Mouse (Mus musculus) erythroblast, embryonic 14.5 days (primary cell): Measurements from ENCODE around the gene Capn11. TPM values are rescaled to one million over a fixed set of nuclear protein-coding genes. Genes with fewer than 3 reads are reported as not detected.
"Not testable (repeated sequence)": the region's sequence is repeated elsewhere in the genome, so short reads cannot be mapped to it uniquely, and the experiment has no call there.

Source experiments
- H3K27me3 ChIP-seq: 2 replicates; pipeline ENCODE4 v1.6.1; 2012; ENCODE audit warnings: inconsistent platforms; ENCODE audit not compliant: control insufficient read depth
- H3K36me3 ChIP-seq: 2 replicates; pipeline ENCODE4 v1.6.1; 2012; ENCODE audit warnings: mild to moderate bottlenecking, inconsistent platforms; ENCODE audit not compliant: control insufficient read depth
- H3K4me1 ChIP-seq: 2 replicates; pipeline ENCODE4 v1.6.1; 2012; ENCODE audit warnings: inconsistent platforms; ENCODE audit not compliant: control insufficient read depth
- H3K4me3 ChIP-seq: replicated peaks from 2 replicates; pipeline ENCODE3; 2012; ENCODE audit warnings: moderate library complexity, mild to moderate bottlenecking, inconsistent platforms
- H3K9me3 ChIP-seq: 2 replicates; pipeline ENCODE4 v1.6.1; 2012; ENCODE audit warnings: low read length, inconsistent platforms, mixed read lengths; ENCODE audit not compliant: control insufficient read depth
- GATA1 ChIP-seq: IDR thresholded peaks from 2 replicates; pipeline ENCODE4 v1.6.1; 2012; ENCODE audit warnings: low read length, inconsistent platforms, mixed read lengths
- TAL1 ChIP-seq: IDR thresholded peaks from 3 replicates; pipeline ENCODE4 v1.6.1; 2012; ENCODE audit warnings: low read length, inconsistent platforms, mixed read lengths
- polyA plus RNA-seq: library from polyadenylated mRNA; stranded (reverse); fragments of >175 nt; gene quantifications from 2 replicates; pipeline ENCODE4 v1.2.3, GENCODE M21; 2012

The Capn11 gene
- polyA plus RNA-seq, 1 experiment: not detected

GRCm38 (mm10) chr17:45634033-45634432, 25.1 kb downstream of the Capn11 start:
- H3K9me3 ChIP-seq: no peaks in the 10 kb centered on the region
- no peak overlapping the region for H3K4me3 ChIP-seq
- peaks cover 23% of the 10 kb centered on the region for H3K4me1 ChIP-seq
- H3K27me3 ChIP-seq: peaks cover 30% of the 10 kb centered on the region
- TF ChIP-seq GATA1: no peak
- TF ChIP-seq TAL1: no peak
- H3K36me3 ChIP-seq: no peaks in the 10 kb centered on the region

- no peak for TF ChIP-seq GATA1
- TF ChIP-seq TAL1: no peak
- Histone ChIP-seq H3K4me3 (no peak overlapping the region), H3K27me3 (peaks cover 41% of the 10 kb centered on the region), H3K4me1 (peaks cover 34% of the 10 kb centered on the region), H3K9me3 (no peaks in the 10 kb centered on the region), H3K36me3 (no peaks in the 10 kb centered on the region)
These were observed 27.2 kb downstream of the Capn11 start for GRCm38 (mm10) chr17:45631940-45632339.

- H3K27me3 ChIP-seq: peaks cover 41% of the 10 kb centered on the region
- H3K4me1 ChIP-seq: peaks cover 40% of the 10 kb centered on the region
- no peak for TF ChIP-seq TAL1
- TF ChIP-seq GATA1: no peak
- H3K36me3 ChIP-seq: no peaks in the 10 kb centered on the region
- no peak overlapping the region for H3K4me3 ChIP-seq
- H3K9me3 ChIP-seq: no peaks in the 10 kb centered on the region
These were observed 28.1 kb downstream of the Capn11 start for GRCm38 (mm10) chr17:45630992-45631391.

- Histone ChIP-seq H3K4me1 (peaks cover 40% of the 10 kb centered on the region), H3K9me3 (no peaks in the 10 kb centered on the region), H3K36me3 (no peaks in the 10 kb centered on the region), H3K27me3 (peaks cover 41% of the 10 kb centered on the region), H3K4me3 (peak overlapping the region; percentile 50)
- TF ChIP-seq TAL1 (no peak), GATA1 (no peak)
These were observed 29.0 kb downstream of the Capn11 start for GRCm38 (mm10) chr17:45629861-45630694.

GRCm38 (mm10) chr17:45628885-45629855, 30.0 kb downstream of the Capn11 start:
- TF ChIP-seq GATA1: no peak
- TF ChIP-seq TAL1: no peak
- Histone ChIP-seq H3K9me3 (no peaks in the 10 kb centered on the region), H3K4me1 (peaks cover 40% of the 10 kb centered on the region), H3K4me3 (no peak overlapping the region), H3K27me3 (peaks cover 41% of the 10 kb centered on the region), H3K36me3 (no peaks in the 10 kb centered on the region)

GRCm38 (mm10) chr17:45628160-45628559, 31.0 kb downstream of the Capn11 start:
- no peaks in the 10 kb centered on the region for H3K36me3 ChIP-seq
- TF ChIP-seq TAL1 (no peak), GATA1 (no peak)
- peaks cover 40% of the 10 kb centered on the region for H3K4me1 ChIP-seq
- H3K9me3 ChIP-seq: no peaks in the 10 kb centered on the region
- H3K4me3 ChIP-seq: no peak overlapping the region
- peaks cover 41% of the 10 kb centered on the region for H3K27me3 ChIP-seq

GRCm38 (mm10) chr17:45626577-45627134, 32.5 kb downstream of the Capn11 start:
- Histone ChIP-seq H3K4me1 (peaks cover 40% of the 10 kb centered on the region), H3K36me3 (no peaks in the 10 kb centered on the region), H3K27me3 (peaks cover 34% of the 10 kb centered on the region), H3K9me3 (no peaks in the 10 kb centered on the region), H3K4me3 (peak overlapping the region; percentile 14)
- TF ChIP-seq TAL1 (no peak), GATA1 (no peak)

GRCm38 (mm10) chr17:45623425-45623824, 35.7 kb downstream of the Capn11 start:
- H3K4me1 ChIP-seq: peaks cover 29% of the 10 kb centered on the region
- H3K36me3 ChIP-seq, H3K9me3 ChIP-seq, H3K4me3 ChIP-seq: not testable (repeated sequence)
- peaks cover 10% of the 10 kb centered on the region for H3K27me3 ChIP-seq
